Mouse (Mus musculus): Measurements from ENCODE around the gene Plekha4.

Plekha4 gene

DNA sequence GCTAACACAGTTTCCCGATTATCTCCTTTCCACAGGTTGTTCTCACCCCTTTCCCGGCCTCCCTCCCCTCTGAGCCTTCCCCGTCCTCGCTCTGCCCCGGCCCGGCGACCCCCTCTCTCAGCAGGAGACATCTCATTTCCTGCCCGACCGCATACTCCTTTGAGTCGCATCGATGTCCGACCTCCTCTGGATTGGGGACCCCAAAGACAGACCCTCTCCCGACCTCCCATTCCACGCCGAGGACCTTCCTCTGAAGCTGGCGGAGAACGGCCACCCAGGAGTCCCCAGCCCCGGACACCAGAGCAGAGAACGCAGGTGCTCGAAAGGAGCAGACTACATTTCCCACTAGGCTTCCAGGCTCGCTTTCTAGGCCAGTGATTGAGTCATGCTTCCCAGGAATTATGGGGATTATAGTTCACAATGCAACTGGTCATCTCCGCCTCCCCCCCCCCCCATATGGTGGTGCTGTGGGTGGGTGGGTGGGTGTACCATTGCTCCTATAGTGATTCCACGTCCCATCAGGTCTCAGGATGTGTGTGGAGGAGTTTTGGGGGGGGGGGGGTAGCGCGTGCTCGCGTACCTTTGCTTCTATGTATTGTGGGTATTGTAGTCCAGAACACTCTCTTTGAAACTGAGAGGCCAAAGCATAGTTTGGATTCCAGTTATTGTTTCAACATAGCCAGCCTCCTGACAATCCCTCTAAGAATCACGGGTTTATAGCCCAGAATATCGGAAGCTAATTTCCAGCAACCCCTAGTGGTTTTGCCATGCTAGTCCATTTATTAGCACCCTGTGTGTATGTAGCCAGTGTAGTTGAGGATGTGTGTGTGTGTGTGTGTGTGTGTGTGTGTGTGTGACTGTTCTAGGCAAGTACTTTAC lies 12.3 kb downstream of the Plekha4 start:
- no peak for DNase-seq (ENCODE audit: extremely low read depth, low read depth)

DNA sequence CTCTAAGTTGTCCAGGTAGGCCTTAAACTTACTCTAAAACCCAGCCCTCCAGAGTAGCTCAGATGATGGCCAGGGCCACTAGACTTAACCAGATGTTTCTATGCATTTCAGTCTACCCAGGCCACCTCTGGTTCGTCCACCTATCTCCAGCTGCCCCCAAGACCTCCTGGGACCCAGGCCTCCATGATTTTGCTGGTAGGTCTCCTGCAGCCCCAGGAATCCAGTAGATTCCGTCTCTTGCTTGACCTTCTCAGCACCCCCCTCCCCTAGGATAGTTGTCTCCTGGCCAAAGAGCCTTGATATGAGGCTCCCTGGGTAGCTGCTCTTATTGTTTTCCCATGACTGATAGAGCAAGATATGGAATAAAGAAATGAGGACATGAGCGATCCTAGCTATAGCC lies 13.0 kb downstream of the Plekha4 start:
- no peak for DNase-seq (ENCODE audit: extremely low read depth, low read depth)

DNA sequence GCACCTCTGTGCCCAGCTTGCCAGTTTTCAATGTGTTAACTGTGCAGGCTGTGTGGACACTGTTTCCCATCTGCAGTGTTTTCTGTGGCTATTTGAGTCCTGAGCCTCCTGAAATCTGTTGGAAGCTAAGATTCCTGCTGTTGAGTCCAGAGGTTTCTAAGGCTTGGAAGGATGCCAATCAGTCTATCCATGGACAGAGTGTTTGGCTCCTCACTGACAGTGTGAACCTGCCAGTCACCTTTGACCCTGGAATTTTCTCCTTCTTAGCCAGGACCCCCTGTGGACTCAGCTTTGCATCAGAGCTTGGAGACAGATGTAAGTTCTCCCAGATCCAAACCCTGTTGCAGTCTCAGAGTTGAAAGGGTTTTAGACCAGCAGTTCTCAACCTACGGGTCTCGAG lies 14.1 kb downstream of the Plekha4 start:
- DNase-seq (ENCODE audit: extremely low read depth, low read depth): no peak

DNA sequence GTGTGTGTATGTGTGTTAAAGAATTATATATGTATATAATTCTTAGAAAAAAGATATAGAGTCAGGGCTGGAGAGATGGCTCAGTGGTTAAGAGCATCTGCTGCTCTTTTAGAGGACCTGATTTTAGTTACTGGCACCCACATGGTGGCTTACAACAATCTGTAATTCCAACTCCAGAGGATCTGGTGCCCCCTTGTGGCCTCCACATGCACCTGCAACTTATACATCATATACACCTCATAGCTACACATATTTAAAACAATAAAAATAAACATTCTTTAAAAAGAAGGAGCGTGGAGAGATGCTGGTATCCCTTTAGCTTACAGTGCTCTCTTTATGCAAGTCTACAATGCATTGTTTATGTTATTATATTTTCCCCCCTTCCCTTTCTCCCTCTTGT lies 18.4 kb downstream of the Plekha4 start:
- DNase-seq (ENCODE audit: extremely low read depth, low read depth): no peak

- no peak for DNase-seq (ENCODE audit: extremely low read depth, low read depth)
These were observed 23.7 kb downstream of the Plekha4 start for GRCm38 (mm10) chr7:45549641-45550436.

DNA sequence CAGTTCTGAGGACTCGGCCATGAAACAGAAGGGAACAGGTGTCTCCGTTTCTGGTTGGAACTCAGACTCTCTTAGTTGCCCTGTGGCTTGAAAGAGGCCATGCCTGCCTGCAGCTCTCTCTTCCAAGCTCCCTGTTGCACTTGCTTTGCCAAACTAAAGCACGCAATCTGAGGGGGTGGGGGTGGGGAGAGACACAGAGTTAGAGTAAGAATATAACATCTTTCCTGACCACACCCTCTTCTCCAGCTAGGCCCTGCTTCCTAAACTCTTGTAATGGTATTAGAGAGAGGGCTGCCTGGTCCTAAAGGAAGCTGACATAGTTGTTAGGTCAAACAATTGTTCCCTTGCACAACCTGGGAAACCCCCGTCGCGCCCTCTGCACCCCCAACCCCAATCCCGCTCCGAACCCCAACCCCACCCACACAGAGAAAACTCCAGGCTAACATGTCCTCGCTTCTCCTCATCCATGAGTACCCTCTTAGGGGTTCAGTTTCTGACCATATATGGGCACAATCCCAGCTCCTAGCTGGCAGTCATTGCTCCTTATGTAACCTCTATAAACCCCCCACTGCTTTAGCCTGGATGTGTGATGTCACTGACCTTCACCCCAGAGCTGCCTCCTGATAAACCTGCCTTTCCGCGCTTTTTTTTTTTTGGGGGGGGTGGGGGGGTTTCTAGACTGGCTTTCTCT lies 24.8 kb downstream of the Plekha4 start:
- DNase-seq (ENCODE audit: extremely low read depth, low read depth): no peak

GRCm38 (mm10) chr7:45551512-45551883 lies 25.4 kb downstream of the Plekha4 start:
- DNase-seq (ENCODE audit: extremely low read depth, low read depth): no peak

DNA sequence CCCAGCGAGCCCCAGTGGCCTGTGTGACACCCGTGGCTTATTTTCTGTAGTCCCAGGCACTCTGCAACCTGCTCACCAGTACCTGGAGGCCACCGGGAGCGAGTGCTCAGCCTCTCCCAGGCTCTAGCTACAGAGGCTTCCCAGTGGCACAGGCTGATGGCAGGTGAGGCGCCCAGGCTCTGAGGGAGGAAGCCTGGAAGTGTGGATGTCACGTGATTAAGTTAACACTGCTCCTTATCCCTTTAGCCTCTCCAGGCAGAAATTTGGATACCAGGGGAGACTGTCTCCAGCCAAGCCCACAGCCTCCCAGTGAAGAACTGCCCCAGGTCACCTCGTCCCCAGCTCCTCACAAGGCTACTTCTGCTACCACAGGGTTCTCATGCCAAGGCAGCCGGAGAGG lies 27.4 kb downstream of the Plekha4 start:
- DNase-seq (ENCODE audit: extremely low read depth, low read depth): no peak

GRCm38 (mm10) chr7:45553990-45554389 lies 27.9 kb downstream of the Plekha4 start:
- DNase-seq (ENCODE audit: extremely low read depth, low read depth): no peak

DNA sequence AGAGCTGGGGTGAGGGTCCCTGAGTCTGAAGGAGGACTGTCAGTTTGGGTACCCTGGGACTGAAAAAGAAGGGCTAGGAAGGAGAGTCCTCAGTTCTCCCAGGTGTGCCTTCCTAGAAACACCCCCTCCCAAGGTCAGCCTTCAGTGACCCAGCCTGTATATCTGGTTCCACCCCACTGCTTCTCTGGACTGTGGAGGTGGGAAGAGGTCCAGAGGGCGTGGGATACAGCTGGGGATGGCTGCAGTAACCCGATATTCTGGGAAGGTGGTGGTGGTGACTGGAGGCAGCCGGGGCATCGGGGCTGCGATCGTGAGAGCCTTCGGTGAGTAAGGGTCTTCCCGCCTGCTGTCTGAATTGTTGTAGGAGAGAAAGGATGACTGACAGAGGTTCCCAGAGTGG lies 28.6 kb downstream of the Plekha4 start, which contains the start of gene Hsd17b14:
Gene Hsd17b14 (plus strand): TSS at position 150 of the 400 bp plus-strand sequence.
- no peak for DNase-seq (ENCODE audit: extremely low read depth, low read depth)

DNA sequence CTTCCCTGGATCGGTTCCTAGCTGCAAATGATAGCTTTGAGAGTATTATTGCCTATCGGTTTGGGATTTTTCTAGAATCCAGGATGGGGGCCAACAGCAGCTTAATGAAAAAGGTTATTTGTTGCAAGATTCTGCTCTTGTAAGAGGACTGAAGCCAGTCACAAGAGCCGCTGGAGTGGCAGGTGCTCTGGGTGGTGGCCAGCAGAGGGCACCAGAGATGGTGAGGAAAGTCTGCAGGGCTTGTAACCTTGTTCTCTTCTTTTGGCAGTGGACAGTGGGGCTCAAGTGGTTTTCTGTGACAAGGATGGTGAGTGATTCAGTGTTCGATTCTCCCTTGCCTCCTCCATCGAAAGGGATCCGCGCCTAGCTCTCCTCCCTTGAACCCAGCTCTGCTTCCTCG lies 29.7 kb downstream of the Plekha4 start:
- no peak for DNase-seq (ENCODE audit: extremely low read depth, low read depth)

- no peak for DNase-seq (ENCODE audit: extremely low read depth, low read depth)
These were observed 32.8 kb downstream of the Plekha4 start for GRCm38 (mm10) chr7:45558907-45559306.

GRCm38 (mm10) chr7:45560241-45560640 lies 34.1 kb downstream of the Plekha4 start:
- DNase-seq (ENCODE audit: extremely low read depth, low read depth): no peak

DNA sequence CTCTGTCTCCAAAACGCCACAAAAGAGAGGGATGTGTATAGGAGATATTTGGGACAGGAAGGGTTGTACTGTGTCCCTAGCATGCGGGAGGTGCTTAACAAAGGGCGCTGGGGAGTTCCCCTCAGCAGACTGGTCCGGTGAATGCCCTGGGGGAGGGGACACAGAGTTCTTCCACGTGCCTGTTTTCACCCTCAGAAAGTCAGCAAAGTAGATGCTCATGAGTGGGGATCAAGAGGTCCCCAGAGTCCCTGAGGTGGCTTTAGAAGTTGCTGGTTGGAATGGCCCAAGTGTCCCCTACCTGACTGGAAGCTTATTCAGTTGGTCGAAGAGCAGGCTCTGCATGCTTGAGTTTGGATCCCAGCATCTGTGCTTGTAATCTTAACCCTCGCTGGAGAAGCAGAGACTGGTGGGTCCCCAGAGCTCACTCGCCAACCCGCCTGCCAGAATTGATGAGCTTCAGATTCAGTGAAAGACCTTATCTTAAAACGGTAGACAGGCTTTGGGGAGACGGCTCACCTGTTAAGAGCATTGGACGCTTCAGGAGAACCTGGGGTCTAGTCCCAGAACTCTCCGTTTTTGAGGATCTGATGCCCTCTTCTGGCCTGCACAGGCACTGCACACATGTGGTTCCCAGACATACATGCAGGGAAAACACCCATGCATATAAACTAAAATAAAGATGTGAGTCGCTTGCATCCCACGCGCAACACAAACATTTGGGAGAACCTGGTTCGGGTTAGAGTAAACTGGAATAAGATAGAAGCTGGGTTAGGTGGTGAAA lies 34.9 kb downstream of the Plekha4 start:
- no peak for DNase-seq (ENCODE audit: extremely low read depth, low read depth)

DNA sequence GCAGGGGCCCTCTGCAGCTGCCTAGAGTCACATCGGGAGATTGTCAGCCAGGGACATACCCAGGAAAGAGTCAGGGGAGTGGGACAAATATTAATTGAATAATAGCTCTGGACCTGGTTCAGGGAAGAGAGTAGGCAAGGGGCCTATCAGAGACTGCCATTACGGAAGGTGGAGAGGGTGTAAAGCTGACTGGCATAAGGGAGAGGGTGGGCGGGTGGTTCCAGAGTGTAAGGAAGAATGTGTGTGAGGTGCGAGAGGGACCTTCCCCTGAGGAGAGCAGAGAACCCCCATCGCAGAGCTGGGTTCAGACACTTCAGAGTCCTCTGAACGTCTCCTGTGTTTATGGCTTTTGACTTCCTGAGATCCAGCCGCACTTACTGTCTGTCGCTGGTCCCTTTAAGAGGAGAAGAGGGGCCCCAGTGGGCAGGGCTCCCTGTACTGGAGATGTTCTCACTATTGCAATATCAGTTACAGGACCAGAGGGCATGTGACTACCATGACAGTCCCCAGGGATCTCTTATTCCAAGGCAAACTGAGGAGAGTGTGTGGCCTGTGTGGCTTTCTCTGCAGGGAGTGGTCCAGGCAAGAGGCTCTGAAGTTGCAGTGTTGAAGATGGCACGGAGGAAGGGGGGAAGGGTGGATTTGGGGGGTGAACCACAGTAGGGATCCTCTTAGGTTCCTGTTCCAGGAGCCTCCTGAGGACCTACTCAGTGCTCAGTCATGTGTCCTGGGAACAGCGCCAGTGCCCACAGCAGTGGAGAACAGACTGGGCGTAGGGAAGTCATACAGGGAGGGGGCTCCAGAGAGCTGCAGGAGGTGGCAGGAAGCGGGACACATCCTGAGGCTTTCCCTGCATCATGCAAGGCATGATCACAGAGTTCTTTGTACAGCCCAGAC lies 35.7 kb downstream of the Plekha4 start:
- no peak for DNase-seq (ENCODE audit: extremely low read depth, low read depth)

- no peak for DNase-seq (ENCODE audit: extremely low read depth, low read depth)
These were observed 38.7 kb downstream of the Plekha4 start for GRCm38 (mm10) chr7:45564811-45565210.

- no peak for DNase-seq (ENCODE audit: extremely low read depth, low read depth)
These were observed 39.3 kb downstream of the Plekha4 start for GRCm38 (mm10) chr7:45565446-45565845.

- DNase-seq (ENCODE audit: extremely low read depth, low read depth): no peak
These were observed 41.1 kb downstream of the Plekha4 start for GRCm38 (mm10) chr7:45567112-45567779.

- peak; percentile 94 for DNase-seq (ENCODE audit: extremely low read depth, low read depth)
These were observed 41.8 kb downstream of the Plekha4 start for GRCm38 (mm10) chr7:45567780-45568516.
